Mouse (Mus musculus) layer of hippocampus, adult 9-10 months (tissue): ENCODE results near the gene Pam.

ENCODE experiments used
- DNase-seq: peaks from one replicate; pipeline ENCODE4 v3.0.0; 2022; ENCODE audit warnings: low spot score

Pam gene

GRCm38 (mm10) chr1:98079640-98080039 is 15.8 kb downstream of the Pam start:
- no peak for DNase-seq

GRCm38 (mm10) chr1:98078735-98079134 is 16.7 kb downstream of the Pam start:
- no peak for DNase-seq

GRCm38 (mm10) chr1:98073826-98074225 is 21.6 kb downstream of the Pam start:
- no peak for DNase-seq

- no peak for DNase-seq
Observed at GRCm38 (mm10) chr1:98073127-98073526, 22.3 kb downstream of the Pam start.

- DNase-seq, result no peak
Observed at GRCm38 (mm10) chr1:98072045-98072444, 23.4 kb downstream of the Pam start.

GRCm38 (mm10) chr1:98071436-98071835 is 24.0 kb downstream of the Pam start:
- DNase-seq, result no peak

- no peak for DNase-seq
Observed at GRCm38 (mm10) chr1:98070743-98071325, 24.6 kb downstream of the Pam start.

GRCm38 (mm10) chr1:98068177-98068576 is 27.3 kb downstream of the Pam start:
- no peak for DNase-seq

GRCm38 (mm10) chr1:98062074-98062473 is 33.4 kb downstream of the Pam start:
- DNase-seq, result no peak

GRCm38 (mm10) chr1:98059401-98059800 is 36.0 kb downstream of the Pam start:
- no peak for DNase-seq

- DNase-seq, result no peak
Observed at GRCm38 (mm10) chr1:98056996-98057945, 38.2 kb downstream of the Pam start.

GRCm38 (mm10) chr1:98056277-98056676 is 39.2 kb downstream of the Pam start:
- no peak for DNase-seq

- DNase-seq, result no peak
Observed at GRCm38 (mm10) chr1:98055591-98055990, 39.9 kb downstream of the Pam start.

- DNase-seq, result no peak
Observed at GRCm38 (mm10) chr1:98053994-98054393, 41.5 kb downstream of the Pam start.

- DNase-seq, result no peak
Observed at GRCm38 (mm10) chr1:98053447-98053846, 42.0 kb downstream of the Pam start.

GRCm38 (mm10) chr1:98052775-98053174 is 42.7 kb downstream of the Pam start:
- DNase-seq, result no peak

GRCm38 (mm10) chr1:98051039-98051438 is 44.4 kb downstream of the Pam start:
- no peak for DNase-seq

- DNase-seq, result no peak
Observed at GRCm38 (mm10) chr1:98049756-98050155, 45.7 kb downstream of the Pam start.

GRCm38 (mm10) chr1:98048218-98048801 is 47.1 kb downstream of the Pam start:
- no peak for DNase-seq

GRCm38 (mm10) chr1:98047284-98048217 is 47.9 kb downstream of the Pam start:
- no peak for DNase-seq

- no peak for DNase-seq
Observed at GRCm38 (mm10) chr1:98042425-98042824, 53.0 kb downstream of the Pam start.

GRCm38 (mm10) chr1:98038252-98038651 is 57.2 kb downstream of the Pam start:
- no peak for DNase-seq
